Mouse (Mus musculus): ENCODE data around the gene Fosl1.
"Not testable (repeated sequence)": the region's sequence is repeated elsewhere in the genome, so short reads cannot be mapped to it uniquely, and the experiment has no call there.

Gene Fosl1

GRCm38 (mm10) chr19:5483386-5484359, 36.3 kb downstream of the Fosl1 start:
- no peak for DNase-seq

- DNase-seq, result no peak
These were observed 37.1 kb downstream of the Fosl1 start for GRCm38 (mm10) chr19:5484496-5484895.

- peak; percentile 52 to 71 for DNase-seq
These were observed 38.0 kb downstream of the Fosl1 start for GRCm38 (mm10) chr19:5485371-5485770.

- peak; percentile 84 to 86 for DNase-seq
These were observed 38.5 kb downstream of the Fosl1 start for GRCm38 (mm10) chr19:5485821-5486220.

GRCm38 (mm10) chr19:5486286-5486685, 38.9 kb downstream of the Fosl1 start:
- peak; percentile 75 to 76 for DNase-seq

- DNase-seq, result no peak
These were observed 39.4 kb downstream of the Fosl1 start for GRCm38 (mm10) chr19:5486771-5487170.

GRCm38 (mm10) chr19:5487768-5488550, 40.6 kb downstream of the Fosl1 start, which contains the start of gene Mus81:
Mus81 (minus strand) TSS chr19:5488402.
- peak; percentile 96 to 97 for DNase-seq

GRCm38 (mm10) chr19:5488878-5489571, 41.7 kb downstream of the Fosl1 start:
- peak; percentile 94 to 96 for DNase-seq

GRCm38 (mm10) chr19:5489721-5490120, 42.4 kb downstream of the Fosl1 start:
- DNase-seq, result not testable (repeated sequence)

GRCm38 (mm10) chr19:5490313-5490897, 43.1 kb downstream of the Fosl1 start, which contains the start of gene Cfl1:
Cfl1 (plus strand) TSS chr19:5490455.
- DNase-seq, result peak; percentile 95 to 96

- DNase-seq, result peak; percentile 81
These were observed 43.8 kb downstream of the Fosl1 start for GRCm38 (mm10) chr19:5490898-5491708.

GRCm38 (mm10) chr19:5492641-5493040, 45.3 kb downstream of the Fosl1 start:
- DNase-seq, result no peak

- DNase-seq, result not testable (repeated sequence)
These were observed 46.0 kb downstream of the Fosl1 start for GRCm38 (mm10) chr19:5493301-5493721.

- no peak for DNase-seq
These were observed 47.0 kb downstream of the Fosl1 start for GRCm38 (mm10) chr19:5494314-5494713.

GRCm38 (mm10) chr19:5495353-5496051, 48.2 kb downstream of the Fosl1 start:
- no peak for DNase-seq

- no peak for DNase-seq
These were observed 48.7 kb downstream of the Fosl1 start for GRCm38 (mm10) chr19:5496052-5496370.

- DNase-seq, result no peak
These were observed 53.1 kb downstream of the Fosl1 start for GRCm38 (mm10) chr19:5500330-5500875.

- no peak for DNase-seq
These were observed 56.3 kb downstream of the Fosl1 start, which contains the start of gene 1700020D05Rik for GRCm38 (mm10) chr19:5503687-5504086. 1700020D05Rik (minus strand) TSS chr19:5503787.
